Mouse (Mus musculus) hindbrain, postnatal 0 days (tissue): ENCODE measurements at regions not wholly inside any gene's neighbourhood (a gene's known extent, or its start where the extent isn't known, plus 50 kb on each side); places are given as distances from the start of the nearest gene placed in this dataset.

ENCODE experiments used
- ATAC-seq: fragments of 200-750 bp; cut with Nextera tagmentation; 2 replicates; pipeline ENCODE4 v1.8.0; 2017; ENCODE audit warnings: mild to moderate bottlenecking, moderate TSS enrichment, moderate library complexity
- DNase-seq: peaks from one replicate; pipeline ENCODE4 v3.0.0-alpha.2; 2015; ENCODE audit warnings: low spot score
- H3K27ac ChIP-seq: fragments of 300-500 bp; sonication (generic); 2 replicates; pipeline ENCODE4 v1.5.1; 2014; ENCODE audit warnings: mild to moderate bottlenecking
- H3K27me3 ChIP-seq: fragments of 300-500 bp; sonication (generic); 2 replicates; pipeline ENCODE4 v1.6.1; 2014; ENCODE audit warnings: low read length, mixed read lengths; ENCODE audit not compliant: insufficient read depth
- H3K36me3 ChIP-seq: fragments of 300-500 bp; sonication (generic); 2 replicates; pipeline ENCODE4 v1.6.1; 2014; ENCODE audit warnings: low read length, mixed read lengths; ENCODE audit not compliant: insufficient read depth
- H3K4me1 ChIP-seq: fragments of 300-500 bp; sonication (generic); 2 replicates; pipeline ENCODE4 v1.6.1; 2014; ENCODE audit warnings: antibody characterized with exemption, low read length, mixed read lengths; ENCODE audit not compliant: insufficient read depth
- H3K4me2 ChIP-seq: fragments of 300-500 bp; sonication (generic); 2 replicates; pipeline ENCODE4 v1.6.1; 2014; ENCODE audit warnings: low read depth, mild to moderate bottlenecking, low read length, moderate library complexity, mixed read lengths
- H3K4me3 ChIP-seq: fragments of 300-500 bp; sonication (generic); 2 replicates; pipeline ENCODE4 v1.5.1; 2014; ENCODE audit warnings: low read length
- H3K9ac ChIP-seq: fragments of 300-500 bp; sonication (generic); replicated peaks from 2 replicates; pipeline ENCODE4 v1.6.1; 2014; ENCODE audit warnings: mild to moderate bottlenecking, low read length, moderate library complexity, mixed read lengths
- H3K9me3 ChIP-seq: fragments of 300-500 bp; sonication (generic); 2 replicates; pipeline ENCODE4 v1.6.1; 2016; ENCODE audit warnings: low read length, mixed read lengths
- CTCF ChIP-seq: IDR thresholded peaks from 2 replicates; pipeline ENCODE4 v1.5.1; 2016; ENCODE audit warnings: antibody characterized with exemption, control low read depth, low read depth
- WGBS: fragments of 180-500 bp; shearing (Covaris S2); extraction: QIAGEN DNeasy Blood & Tissue Kit; methylation state at CpG from one replicate; pipeline ENCODE4 v1.1.7; 2014; 5-methylcytosine and 5-hydroxymethylcytosine counted together

GRCm38 (mm10) chr3:148462791-148463190 is 527.6 kb downstream of the Adgrl2 start:
- no peak for TF ChIP-seq CTCF
- H3K4me3 ChIP-seq, result no peak overlapping the region
- 0 out of 2 replicates have a peak overlapping the region, but pooled peaks have one; percentile 3 for H3K4me2 ChIP-seq
- no peak for ATAC-seq
- H3K27me3 ChIP-seq, result no peaks in the 10 kb centered on the region
- no peaks in the 10 kb centered on the region for H3K9me3 ChIP-seq
- DNase-seq, result peak; percentile 25
- no peak overlapping the region for H3K27ac ChIP-seq
- WGBS, result 54% methylated on average over 10 of the region's 10 CpGs
- H3K4me1 ChIP-seq, result no peaks in the 10 kb centered on the region
- H3K36me3 ChIP-seq, result no peaks in the 10 kb centered on the region
- no peak overlapping the region for H3K9ac ChIP-seq

DNA sequence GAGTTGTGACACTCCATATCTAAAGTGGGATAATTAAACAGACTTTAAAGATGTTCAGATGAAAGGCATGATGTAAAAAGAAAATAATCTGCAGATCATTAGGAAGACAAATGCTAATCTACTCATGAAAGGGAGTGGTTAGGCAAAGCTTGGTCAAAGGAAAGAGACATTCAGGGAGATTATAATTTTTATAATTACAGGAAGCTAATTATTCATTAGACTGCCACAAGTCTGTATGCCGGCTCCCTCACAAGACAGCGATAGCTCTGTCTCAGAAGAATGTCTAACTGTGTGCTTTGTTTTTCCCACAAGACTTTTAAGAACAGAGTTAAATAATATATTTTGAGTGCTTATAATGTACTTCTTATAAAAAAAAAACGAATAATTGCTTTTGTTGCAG is 541.5 kb downstream of the Adgrl2 start:
- DNase-seq, result no peak
- Histone ChIP-seq H3K36me3 (no peaks in the 10 kb centered on the region), H3K4me2 (no peak overlapping the region), H3K4me1 (no peaks in the 10 kb centered on the region), H3K4me3 (no peak overlapping the region), H3K27me3 (no peaks in the 10 kb centered on the region), H3K9me3 (no peaks in the 10 kb centered on the region), H3K27ac (no peak overlapping the region), H3K9ac (no peak overlapping the region)
- no peak for TF ChIP-seq CTCF
- ATAC-seq, result no peak
- WGBS, result 55% methylated on average over 3 of the region's 3 CpGs

DNA sequence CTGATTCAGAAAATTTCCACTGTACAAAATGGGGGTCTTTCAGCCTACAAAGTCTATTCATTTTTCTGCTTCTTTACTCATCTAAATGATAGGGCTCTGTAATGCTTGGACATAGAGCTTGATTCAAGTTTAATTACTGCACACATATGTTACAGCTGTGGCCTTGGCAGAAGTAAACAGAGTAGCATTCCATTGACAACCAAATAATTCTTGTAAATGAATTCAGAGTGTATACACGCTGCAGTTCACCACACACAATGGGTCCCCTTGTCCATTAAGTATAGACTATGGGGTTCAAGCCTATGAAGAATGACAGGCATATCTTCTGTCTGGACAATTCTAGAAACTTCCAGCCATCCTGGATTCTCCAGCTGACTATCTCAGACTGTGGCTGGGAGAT is 541.9 kb downstream of the Adgrl2 start:
- TF ChIP-seq CTCF, result no peak
- H3K9me3 ChIP-seq, result no peaks in the 10 kb centered on the region
- 12% methylated on average over 1 of the region's 1 CpGs for WGBS
- DNase-seq, result no peak
- no peak overlapping the region for H3K4me3 ChIP-seq
- H3K27ac ChIP-seq, result no peak overlapping the region
- no peaks in the 10 kb centered on the region for H3K36me3 ChIP-seq
- no peak overlapping the region for H3K4me2 ChIP-seq
- no peak overlapping the region for H3K9ac ChIP-seq
- ATAC-seq, result peak; percentile 55; the same call in 1 of the 2 replicates
- H3K27me3 ChIP-seq, result no peaks in the 10 kb centered on the region
- no peaks in the 10 kb centered on the region for H3K4me1 ChIP-seq

DNA sequence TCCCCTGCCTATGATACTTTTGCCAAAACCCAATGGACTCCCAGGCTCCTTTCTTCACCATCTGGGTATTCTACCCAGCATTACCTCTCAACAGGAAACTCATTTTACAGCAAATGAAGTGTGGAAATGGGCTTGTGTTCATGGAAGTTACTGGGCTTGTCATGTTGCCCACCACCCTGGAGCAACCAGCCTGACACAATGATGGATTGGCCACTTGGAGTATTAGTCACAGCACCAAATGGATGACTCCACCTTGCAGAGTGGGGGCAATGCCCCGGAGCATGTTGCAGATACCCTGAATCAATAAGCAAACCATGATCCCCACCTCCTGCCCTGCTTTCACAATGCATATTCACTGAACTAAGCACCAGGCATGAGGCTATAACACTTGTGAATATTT is 543.5 kb downstream of the Adgrl2 start:
- Histone ChIP-seq H3K9ac (no peak overlapping the region), H3K36me3 (no peaks in the 10 kb centered on the region), H3K9me3 (no peaks in the 10 kb centered on the region), H3K4me1 (no peaks in the 10 kb centered on the region), H3K4me2 (no peak overlapping the region), H3K27me3 (no peaks in the 10 kb centered on the region), H3K27ac (no peak overlapping the region), H3K4me3 (no peak overlapping the region)
- 73% methylated on average over 1 of the region's 1 CpGs for WGBS
- ATAC-seq, result no peak
- no peak for TF ChIP-seq CTCF
- DNase-seq, result no peak

GRCm38 (mm10) chr3:148443012-148443411 is 547.3 kb downstream of the Adgrl2 start:
- DNase-seq (no peak), ATAC-seq (no peak)
- no peaks in the 10 kb centered on the region for H3K4me1 ChIP-seq
- WGBS, result 70% methylated on average over 3 of the region's 3 CpGs
- no peaks in the 10 kb centered on the region for H3K36me3 ChIP-seq
- H3K4me2 ChIP-seq, result no peak overlapping the region
- no peaks in the 10 kb centered on the region for H3K27me3 ChIP-seq
- H3K9me3 ChIP-seq, result no peaks in the 10 kb centered on the region
- no peak overlapping the region for H3K27ac ChIP-seq
- no peak overlapping the region for H3K9ac ChIP-seq
- TF ChIP-seq CTCF, result no peak
- no peak overlapping the region for H3K4me3 ChIP-seq

GRCm38 (mm10) chr3:148434033-148434432 is 556.3 kb downstream of the Adgrl2 start:
- ATAC-seq (no peak), DNase-seq (no peak)
- no peak overlapping the region for H3K27ac ChIP-seq
- H3K4me3 ChIP-seq, result no peak overlapping the region
- H3K4me1 ChIP-seq, result no peaks in the 10 kb centered on the region
- H3K36me3 ChIP-seq, result no peaks in the 10 kb centered on the region
- no peak overlapping the region for H3K9ac ChIP-seq
- H3K27me3 ChIP-seq, result no peaks in the 10 kb centered on the region
- no peaks in the 10 kb centered on the region for H3K9me3 ChIP-seq
- WGBS, result 89% methylated on average over 4 of the region's 4 CpGs
- H3K4me2 ChIP-seq, result no peak overlapping the region
- no peak for TF ChIP-seq CTCF

- Histone ChIP-seq H3K4me2 (no peak overlapping the region), H3K4me3 (no peak overlapping the region), H3K9me3 (no peaks in the 10 kb centered on the region), H3K36me3 (no peaks in the 10 kb centered on the region), H3K9ac (no peak overlapping the region), H3K27ac (no peak overlapping the region), H3K27me3 (no peaks in the 10 kb centered on the region), H3K4me1 (no peaks in the 10 kb centered on the region)
- no peak for ATAC-seq
- DNase-seq, result peak; percentile 19
- WGBS, result 49% methylated on average over 10 of the region's 10 CpGs
- no peak for TF ChIP-seq CTCF
Observed at GRCm38 (mm10) chr3:148429012-148429865, 561.1 kb downstream of the Adgrl2 start.
